Mouse (Mus musculus) left cerebral cortex, adult 2 months (tissue): ENCODE measurements around the gene Zfp965. TPM values are rescaled to one million over a fixed set of nuclear protein-coding genes. Genes with fewer than 3 reads are reported as not detected.
"Not testable (repeated sequence)": the region's sequence is repeated elsewhere in the genome, so short reads cannot be mapped to it uniquely, and the experiment has no call there.

Experiments
- DNase-seq, 2 experiments: peaks; one replicate each; pipeline ENCODE4 v3.0.0; 2021 to 2022; ENCODE audit warnings: low spot score in 2 of 2, mixed read lengths in 1 of 2; ENCODE audit errors: extremely low spot score in 1 of 2
- H3K27ac ChIP-seq: fragments of 200-600 bp; 2 replicates; pipeline ENCODE4 v1.8.1; 2022
- H3K4me3 ChIP-seq: fragments of 200-600 bp; 2 replicates; pipeline ENCODE4 v1.8.1; 2022
- intact Hi-C: fragments of 180-260 bp; cut with DNase I; formaldehyde crosslinking; loops from one replicate; pipeline ENCODE4 v1.15.1; 2025
- long read RNA-seq, 2 experiments: library from polyadenylated mRNA; stranded (forward); transcript quantifications; one replicate each; pipeline ENCODE4 v2.0.0; 2021; ENCODE audit warnings: borderline mapping rate in 2 of 2
- total RNA-seq, 2 experiments: library from RNA; stranded (reverse); gene quantifications; 2 replicates each; pipeline ENCODE4 v1.2.3; 2021

Gene Zfp965
- total RNA-seq: 1 to 10 TPM; 3.8 to 4.4 TPM
- long read RNA-seq, experiment 1, partial matches to known transcripts: 0 of 3 reads
- long read RNA-seq, experiment 1, other reads (novel, unspliced or antisense): 1 of 3 reads
- long read RNA-seq, experiment 2, partial matches to known transcripts: 0 of 1 reads
- long read RNA-seq, experiment 2, other reads (novel, unspliced or antisense): 0 of 1 reads

- DNase-seq, H3K27ac ChIP-seq, H3K4me3 ChIP-seq, intact Hi-C loops: not testable (repeated sequence)
Observed at GRCm38 (mm10) chr2:175469685-175470084, at the start of gene Zfp965. Gene Zfp965 (plus strand): TSS chr2:175469985.

- H3K4me3 ChIP-seq, intact Hi-C loops, H3K27ac ChIP-seq, DNase-seq: not testable (repeated sequence)
Observed at GRCm38 (mm10) chr2:175435707-175436106, 34.1 kb upstream of the Zfp965 start, which contains the start of gene Gm4724. Gene Gm4724 (minus strand): TSS chr2:175435807.

Other genes with a start within 250 kb of the Zfp965 start
- 10 to 100 TPM; 11.9 to 12.5 TPM for gene Gm14440, start 194.9 kb upstream of the Zfp965 start, total RNA-seq
- gene Gm4631, start 131.8 kb upstream of the Zfp965 start, total RNA-seq: 10 to 100 TPM; 65.1 to 65.8 TPM
- 1 to 10 TPM; 6.9 to 7.6 TPM for gene Zfp968, start 97.5 kb upstream of the Zfp965 start, total RNA-seq
- gene Gm4724, start 34.2 kb upstream of the Zfp965 start, total RNA-seq: 10 to 100 TPM in 1 of 2 experiments, 1 to 10 TPM in 1; 7.6 to 17.0 TPM
- not detected for gene Gm11007, start 174.0 kb downstream of the Zfp965 start, total RNA-seq
- not detected for gene Zfp969, start 233.7 kb downstream of the Zfp965 start, total RNA-seq